Mouse (Mus musculus) midbrain, embryonic 14.5 days (tissue): ENCODE results near the gene Slco3a1. TPM values are rescaled to one million over a fixed set of nuclear protein-coding genes. Genes with fewer than 3 reads are reported as not detected.

Experiments
- ATAC-seq: fragments of 200-750 bp; cut with Nextera tagmentation; 2 replicates; pipeline ENCODE4 v1.8.0; 2017; ENCODE audit warnings: moderate number of reproducible peaks, moderate library complexity; ENCODE audit not compliant: low FRiP score, low TSS enrichment
- DNase-seq: peaks from one replicate; pipeline ENCODE4 v3.0.0-alpha.2; 2015
- H3K27ac ChIP-seq: fragments of 300-500 bp; sonication (generic); replicated peaks from 2 replicates; pipeline ENCODE4 v1.5.1; 2014; ENCODE audit warnings: mild to moderate bottlenecking, low read depth, low read length, moderate library complexity
- H3K27me3 ChIP-seq: fragments of 300-500 bp; sonication (generic); 2 replicates; pipeline ENCODE4 v1.6.1; 2014; ENCODE audit warnings: low read length, control low read depth, mixed read lengths; ENCODE audit not compliant: control insufficient read depth, insufficient read depth
- H3K36me3 ChIP-seq: fragments of 300-500 bp; sonication (generic); 2 replicates; pipeline ENCODE4 v1.6.1; 2014; ENCODE audit warnings: low read length, control low read depth; ENCODE audit not compliant: control insufficient read depth, insufficient read depth
- H3K4me1 ChIP-seq: fragments of 300-500 bp; sonication (generic); 2 replicates; pipeline ENCODE4 v1.6.1; 2014; ENCODE audit warnings: mild to moderate bottlenecking, antibody characterized with exemption, low read length, control low read depth; ENCODE audit not compliant: control insufficient read depth, insufficient read depth
- H3K4me2 ChIP-seq: fragments of 300-500 bp; sonication (generic); 2 replicates; pipeline ENCODE4 v1.6.1; 2014; ENCODE audit warnings: mild to moderate bottlenecking, low read length, moderate library complexity
- H3K4me3 ChIP-seq: fragments of 300-500 bp; sonication (generic); replicated peaks from 2 replicates; pipeline ENCODE4 v1.5.1; 2014; ENCODE audit warnings: low read depth, low read length
- H3K9ac ChIP-seq: fragments of 300-500 bp; sonication (generic); replicated peaks from 2 replicates; pipeline ENCODE4 v1.6.1; 2014; ENCODE audit warnings: mild to moderate bottlenecking, low read length, moderate library complexity
- H3K9me3 ChIP-seq: fragments of 300-500 bp; sonication (generic); 2 replicates; pipeline ENCODE4 v1.6.1; 2016; ENCODE audit warnings: low read length, control low read depth, mixed read lengths; ENCODE audit not compliant: control insufficient read depth
- WGBS: fragments of 180-500 bp; shearing (Covaris S2); extraction: QIAGEN DNeasy Blood & Tissue Kit; methylation state at CpG from one replicate; pipeline ENCODE4 v1.1.7; 2014; 5-methylcytosine and 5-hydroxymethylcytosine counted together
- polyA plus RNA-seq: library from polyadenylated mRNA; unstranded; fragments of >200 nt; fragmentation: Nextera tagmentation; extraction: Ambion mirVana; gene quantifications from 2 replicates; pipeline ENCODE4 v1.2.1, GENCODE M21; 2014

Gene Slco3a1
- polyA plus RNA-seq, 1 experiment from 2014 or later, result 18.9 TPM

GRCm38 (mm10) chr7:74311536-74311935, 243.0 kb downstream of the Slco3a1 start:
- no peaks in the 10 kb centered on the region for H3K27me3 ChIP-seq
- H3K27ac ChIP-seq, result no peak overlapping the region
- H3K9me3 ChIP-seq, result no peaks in the 10 kb centered on the region
- WGBS, result 47% methylated on average over 4 of the region's 4 CpGs
- H3K4me2 ChIP-seq, result no peak overlapping the region
- DNase-seq (no peak), ATAC-seq (no peak)
- no peaks in the 10 kb centered on the region for H3K36me3 ChIP-seq
- H3K4me1 ChIP-seq, result peaks cover 5% of the 10 kb centered on the region; the same call in 1 of the 2 replicates
- H3K4me3 ChIP-seq, result no peak overlapping the region
- H3K9ac ChIP-seq, result no peak overlapping the region

- no peaks in the 10 kb centered on the region for H3K9me3 ChIP-seq
- H3K27me3 ChIP-seq, result no peaks in the 10 kb centered on the region
- H3K36me3 ChIP-seq, result no peaks in the 10 kb centered on the region
- H3K4me2 ChIP-seq, result peak overlapping the region; percentile 23; the same call in 1 of the 2 replicates
- H3K4me3 ChIP-seq, result no peak overlapping the region
- no peak overlapping the region; the same call in 1 of the 2 replicates for H3K9ac ChIP-seq
- peak overlapping the region; percentile 84 for H3K27ac ChIP-seq
- 36% methylated on average over 14 of the region's 14 CpGs for WGBS
- ATAC-seq (peak; percentile 60), DNase-seq (peak; percentile 74)
- H3K4me1 ChIP-seq, result peaks cover 15% of the 10 kb centered on the region; the same call in 1 of the 2 replicates
Observed at GRCm38 (mm10) chr7:74303611-74304300, 250.8 kb downstream of the Slco3a1 start.

GRCm38 (mm10) chr7:74303081-74303480, 251.5 kb downstream of the Slco3a1 start:
- no peak for ATAC-seq
- H3K27ac ChIP-seq, result peak overlapping the region; percentile 84
- DNase-seq, result peak; percentile 31
- no peak overlapping the region for H3K9ac ChIP-seq
- WGBS, result 53% methylated on average over 5 of the region's 5 CpGs
- H3K9me3 ChIP-seq, result no peaks in the 10 kb centered on the region
- H3K27me3 ChIP-seq, result no peaks in the 10 kb centered on the region
- H3K4me1 ChIP-seq, result peaks cover 15% of the 10 kb centered on the region; the same call in 1 of the 2 replicates
- no peaks in the 10 kb centered on the region for H3K36me3 ChIP-seq
- no peak overlapping the region for H3K4me2 ChIP-seq
- no peak overlapping the region for H3K4me3 ChIP-seq

GRCm38 (mm10) chr7:74286531-74286930, 268.0 kb downstream of the Slco3a1 start:
- DNase-seq (peak; percentile 41), ATAC-seq (no peak)
- Histone ChIP-seq H3K9ac (no peak overlapping the region), H3K27ac (no peak overlapping the region), H3K4me3 (no peak overlapping the region), H3K4me2 (no peak overlapping the region), H3K36me3 (no peaks in the 10 kb centered on the region), H3K27me3 (no peaks in the 10 kb centered on the region), H3K9me3 (no peaks in the 10 kb centered on the region), H3K4me1 (no peaks in the 10 kb centered on the region)
- 73% methylated on average over 4 of the region's 4 CpGs for whole genome bisulfite sequencing

GRCm38 (mm10) chr7:74280371-74280770, 274.2 kb downstream of the Slco3a1 start:
- 90% methylated on average over 2 of the region's 2 CpGs for WGBS
- Histone ChIP-seq H3K4me1 (no peaks in the 10 kb centered on the region), H3K27ac (no peak overlapping the region), H3K4me3 (no peak overlapping the region), H3K36me3 (no peaks in the 10 kb centered on the region), H3K4me2 (no peak overlapping the region), H3K27me3 (no peaks in the 10 kb centered on the region), H3K9ac (no peak overlapping the region), H3K9me3 (no peaks in the 10 kb centered on the region)
- no peak for ATAC-seq
- DNase-seq, result no peak

- Histone ChIP-seq H3K36me3 (no peaks in the 10 kb centered on the region), H3K4me3 (no peak overlapping the region), H3K27me3 (no peaks in the 10 kb centered on the region), H3K9me3 (no peaks in the 10 kb centered on the region), H3K9ac (no peak overlapping the region), H3K27ac (no peak overlapping the region), H3K4me2 (no peak overlapping the region), H3K4me1 (no peaks in the 10 kb centered on the region)
- ATAC-seq, result no peak
- 84% methylated on average over 3 of the region's 3 CpGs for WGBS
- no peak for DNase-seq
Observed at GRCm38 (mm10) chr7:74279356-74279755, 275.2 kb downstream of the Slco3a1 start.

- 55% methylated on average over 1 of the region's 1 CpGs for WGBS
- Histone ChIP-seq H3K4me2 (no peak overlapping the region), H3K4me3 (no peak overlapping the region), H3K4me1 (no peaks in the 10 kb centered on the region; the same call in 1 of the 2 replicates), H3K36me3 (no peaks in the 10 kb centered on the region), H3K27me3 (no peaks in the 10 kb centered on the region), H3K9ac (no peak overlapping the region), H3K27ac (no peak overlapping the region), H3K9me3 (no peaks in the 10 kb centered on the region)
- ATAC-seq (no peak), DNase-seq (no peak)
Observed at GRCm38 (mm10) chr7:74270089-74270394, 284.5 kb downstream of the Slco3a1 start.

GRCm38 (mm10) chr7:74269283-74270088, 285.1 kb downstream of the Slco3a1 start:
- peak; percentile 60 for DNase-seq
- WGBS, result 44% methylated on average over 11 of the region's 11 CpGs
- no peak for ATAC-seq
- no peaks in the 10 kb centered on the region; the same call in 1 of the 2 replicates for H3K4me1 ChIP-seq
- no peaks in the 10 kb centered on the region for H3K27me3 ChIP-seq
- no peaks in the 10 kb centered on the region for H3K9me3 ChIP-seq
- no peak overlapping the region for H3K9ac ChIP-seq
- no peaks in the 10 kb centered on the region for H3K36me3 ChIP-seq
- no peak overlapping the region; the same call in 1 of the 2 replicates for H3K4me2 ChIP-seq
- 0 out of 2 replicates have a peak overlapping the region, but pooled peaks have one; percentile 6 for H3K27ac ChIP-seq
- no peak overlapping the region for H3K4me3 ChIP-seq
